Mouse (Mus musculus) limb, embryonic 12.5 days (tissue): ENCODE data around the gene Sema4a. TPM values are rescaled to one million over a fixed set of nuclear protein-coding genes. Genes with fewer than 3 reads are reported as not detected.

ENCODE experiments used
- ATAC-seq: fragments of 200-750 bp; cut with Nextera tagmentation; 2 replicates; pipeline ENCODE4 v1.8.0; 2017; ENCODE audit warnings: low read depth, moderate TSS enrichment; ENCODE audit not compliant: insufficient number of reproducible peaks, insufficient read depth, low FRiP score, low TSS enrichment
- H3K27ac ChIP-seq: fragments of 300-500 bp; sonication (generic); 2 replicates; pipeline ENCODE4 v1.5.1; 2016; ENCODE audit warnings: mild to moderate bottlenecking, moderate library complexity
- H3K27me3 ChIP-seq: fragments of 300-500 bp; sonication (generic); 2 replicates; pipeline ENCODE4 v1.6.1; 2016; ENCODE audit warnings: mild to moderate bottlenecking, moderate library complexity
- H3K36me3 ChIP-seq: fragments of 300-500 bp; sonication (generic); 2 replicates; pipeline ENCODE4 v1.6.1; 2016; ENCODE audit warnings: mild to moderate bottlenecking, moderate library complexity
- H3K4me1 ChIP-seq: fragments of 300-500 bp; sonication (generic); replicated peaks from 2 replicates; pipeline ENCODE4 v1.6.1; 2016
- H3K4me2 ChIP-seq: fragments of 300-500 bp; sonication (generic); 2 replicates; pipeline ENCODE4 v1.6.1; 2016; ENCODE audit warnings: mild to moderate bottlenecking, moderate library complexity
- H3K4me3 ChIP-seq: fragments of 300-500 bp; sonication (generic); replicated peaks from 2 replicates; pipeline ENCODE4 v1.5.1; 2016; ENCODE audit warnings: mild to moderate bottlenecking
- H3K9ac ChIP-seq: fragments of 300-500 bp; sonication (generic); replicated peaks from 2 replicates; pipeline ENCODE4 v1.6.1; 2016; ENCODE audit warnings: mild to moderate bottlenecking, moderate library complexity
- H3K9me3 ChIP-seq: fragments of 300-500 bp; sonication (generic); 2 replicates; pipeline ENCODE4 v1.6.1; 2016; ENCODE audit warnings: mild to moderate bottlenecking, moderate library complexity
- WGBS: fragments of 180-500 bp; shearing (Covaris S2); methylation state at CpG from one replicate; pipeline ENCODE4 v1.1.7; 2016; 5-methylcytosine and 5-hydroxymethylcytosine counted together
- polyA plus RNA-seq: library from polyadenylated mRNA; unstranded; fragments of >200 nt; fragmentation: Nextera tagmentation; extraction: Ambion mirVana; gene quantifications from 2 replicates; pipeline ENCODE4 v1.2.1, GENCODE M21; 2016

The Sema4a gene
- polyA plus RNA-seq, 1 experiment from 2014 or later = 8.3 TPM

GRCm38 (mm10) chr3:88425708-88426420, 35.1 kb downstream of the Sema4a start:
- Histone ChIP-seq H3K4me2 (0 out of 2 replicates have a peak overlapping the region, but pooled peaks have one; percentile 90), H3K27me3 (no peaks in the 10 kb centered on the region), H3K9ac (no peak overlapping the region), H3K4me3 (no peak overlapping the region), H3K36me3 (peaks cover 8% of the 10 kb centered on the region), H3K4me1 (peaks cover 22% of the 10 kb centered on the region), H3K27ac (no peak overlapping the region), H3K9me3 (no peaks in the 10 kb centered on the region)
- WGBS = 81% methylated on average over 10 of the region's 10 CpGs
- no peak for ATAC-seq

DNA sequence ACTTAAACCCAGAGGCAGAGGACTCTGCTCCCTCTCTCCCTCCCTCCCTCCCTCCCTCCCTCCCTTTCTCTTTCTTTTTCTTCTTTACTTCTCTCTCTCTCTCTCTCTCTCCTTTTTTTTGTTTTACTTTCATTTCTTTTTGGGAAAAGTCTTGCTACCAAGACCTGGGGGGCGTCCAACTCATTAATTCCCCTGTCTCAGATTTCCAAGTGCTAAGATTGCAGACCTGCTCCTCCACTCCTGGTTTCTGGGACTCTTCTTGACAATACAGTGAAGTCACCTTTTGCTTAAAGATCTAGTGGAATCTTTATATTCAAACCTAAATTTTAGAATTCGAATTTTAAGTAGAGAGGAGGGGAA, 35.7 kb downstream of the Sema4a start:
- Histone ChIP-seq H3K27me3 (no peaks in the 10 kb centered on the region), H3K9me3 (no peaks in the 10 kb centered on the region), H3K36me3 (peaks cover 14% of the 10 kb centered on the region), H3K9ac (no peak overlapping the region), H3K4me2 (peak overlapping the region; percentile 90), H3K27ac (no peak overlapping the region), H3K4me1 (peaks cover 22% of the 10 kb centered on the region), H3K4me3 (peak overlapping the region; percentile 60)
- WGBS = 3% methylated on average over 2 of the region's 2 CpGs
- ATAC-seq = no peak

- H3K4me3 ChIP-seq = peak within 1 kb of the TSS; percentile 60
- peak within 1 kb of the TSS; percentile 63 for H3K9ac ChIP-seq
- H3K27ac ChIP-seq = 0 out of 2 replicates have a peak within 1 kb of the TSS, but pooled peaks have one; percentile 20
- peaks cover 19% of the 10 kb centered on the region for H3K36me3 ChIP-seq
- WGBS = 2% methylated on average over 35 of the region's 35 CpGs
- H3K4me1 ChIP-seq = peaks cover 22% of the 10 kb centered on the region
- peak within 1 kb of the TSS; percentile 90 for H3K4me2 ChIP-seq
- peak; percentile 97 for ATAC-seq
- no peaks in the 10 kb centered on the region for H3K27me3 ChIP-seq
- H3K9me3 ChIP-seq = no peaks in the 10 kb centered on the region
Measured at GRCm38 (mm10) chr3:88424605-88425329, 36.2 kb downstream of the Sema4a start, which contains the start of gene Slc25a44. Gene Slc25a44 (minus strand): TSS chr3:88425139.

DNA sequence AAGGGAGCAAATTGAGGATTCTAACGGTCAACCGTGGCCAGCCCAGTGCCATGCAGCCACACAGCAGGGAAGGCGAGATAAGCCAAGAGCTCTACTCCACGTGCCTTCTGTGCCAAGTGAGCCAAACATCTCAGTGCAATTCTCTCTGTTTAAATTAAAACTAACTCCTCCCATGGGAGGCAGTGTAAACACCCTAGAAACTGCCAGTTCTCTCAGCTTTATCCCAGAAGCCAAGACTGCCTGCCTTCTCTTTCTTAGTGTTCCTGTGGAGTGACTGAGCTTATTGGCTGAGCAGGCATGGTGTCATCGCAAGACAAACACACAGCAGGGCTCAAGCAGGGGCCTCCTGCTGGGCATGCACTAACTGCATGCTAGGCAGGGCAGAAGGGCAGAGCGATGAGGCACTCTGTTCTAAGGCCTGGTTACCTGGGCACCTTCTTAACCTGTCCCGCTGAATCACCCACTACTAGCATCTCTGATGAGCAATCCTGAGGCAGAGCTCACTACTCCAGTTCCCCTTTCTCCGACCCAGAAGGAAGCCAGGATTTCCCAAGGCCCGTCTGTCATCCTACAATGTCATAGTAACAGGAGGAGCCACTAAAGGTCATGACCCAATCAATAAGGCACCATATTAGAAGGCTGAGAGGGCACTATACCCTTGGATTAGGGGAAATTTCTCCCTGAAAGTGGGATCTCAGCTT, 38.8 kb downstream of the Sema4a start:
- Histone ChIP-seq H3K27ac (no peak overlapping the region), H3K36me3 (peaks cover 45% of the 10 kb centered on the region), H3K9me3 (no peaks in the 10 kb centered on the region), H3K4me1 (peaks cover 22% of the 10 kb centered on the region), H3K27me3 (no peaks in the 10 kb centered on the region), H3K9ac (no peak overlapping the region), H3K4me2 (no peak overlapping the region), H3K4me3 (no peak overlapping the region)
- no peak for ATAC-seq
- 52% methylated on average over 9 of the region's 9 CpGs for WGBS

- Histone ChIP-seq H3K9me3 (no peaks in the 10 kb centered on the region), H3K36me3 (peaks cover 59% of the 10 kb centered on the region), H3K4me1 (peaks cover 22% of the 10 kb centered on the region), H3K27ac (no peak overlapping the region), H3K9ac (no peak overlapping the region; the same call in 1 of the 2 replicates), H3K4me3 (no peak overlapping the region), H3K27me3 (no peaks in the 10 kb centered on the region), H3K4me2 (no peak overlapping the region)
- ATAC-seq = no peak
- 94% methylated on average over 19 of the region's 19 CpGs for WGBS
Measured at GRCm38 (mm10) chr3:88420771-88421170, 40.2 kb downstream of the Sema4a start.

GRCm38 (mm10) chr3:88418016-88418415, 43.0 kb downstream of the Sema4a start:
- 74% methylated on average over 6 of the region's 6 CpGs for WGBS
- Histone ChIP-seq H3K27ac (no peak overlapping the region), H3K27me3 (no peaks in the 10 kb centered on the region), H3K4me3 (no peak overlapping the region), H3K4me1 (peaks cover 10% of the 10 kb centered on the region; the same call in 1 of the 2 replicates), H3K9me3 (no peaks in the 10 kb centered on the region), H3K36me3 (peaks cover 85% of the 10 kb centered on the region), H3K4me2 (no peak overlapping the region), H3K9ac (no peak overlapping the region)
- no peak for ATAC-seq

- no peaks in the 10 kb centered on the region; the same call in 1 of the 2 replicates for H3K4me1 ChIP-seq
- H3K9me3 ChIP-seq = no peaks in the 10 kb centered on the region
- H3K4me3 ChIP-seq = no peak overlapping the region
- no peak overlapping the region for H3K9ac ChIP-seq
- H3K27me3 ChIP-seq = no peaks in the 10 kb centered on the region
- 80% methylated on average over 4 of the region's 4 CpGs for WGBS
- H3K4me2 ChIP-seq = no peak overlapping the region
- H3K36me3 ChIP-seq = peaks cover 95% of the 10 kb centered on the region
- H3K27ac ChIP-seq = no peak overlapping the region
- no peak for ATAC-seq
Measured at GRCm38 (mm10) chr3:88415668-88416067, 45.3 kb downstream of the Sema4a start.

DNA sequence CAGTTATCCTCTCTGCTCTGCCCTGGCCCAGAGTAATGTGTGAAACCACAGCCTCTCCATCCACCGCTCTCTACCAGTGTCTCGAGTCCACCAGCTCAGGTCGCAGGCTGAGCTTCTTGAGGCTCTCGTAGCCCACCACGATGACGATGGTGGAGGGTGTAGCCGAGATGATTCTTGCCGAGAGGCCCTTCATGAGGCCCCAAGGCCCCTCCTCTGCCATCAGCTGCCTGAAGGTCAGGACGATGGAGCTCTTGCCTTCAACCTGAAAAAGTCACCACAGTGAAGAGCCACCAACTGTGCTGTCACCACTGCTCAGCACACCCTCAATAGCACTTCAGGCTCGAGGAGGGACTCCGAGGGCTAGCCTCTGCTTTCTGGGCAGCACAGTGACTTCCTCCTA, 48.3 kb downstream of the Sema4a start:
- Histone ChIP-seq H3K9me3 (no peaks in the 10 kb centered on the region), H3K27ac (no peak overlapping the region), H3K4me3 (no peak overlapping the region), H3K4me2 (no peak overlapping the region), H3K4me1 (peaks cover 18% of the 10 kb centered on the region), H3K36me3 (peaks cover 64% of the 10 kb centered on the region), H3K27me3 (no peaks in the 10 kb centered on the region), H3K9ac (no peak overlapping the region)
- 89% methylated on average over 11 of the region's 11 CpGs for WGBS
- no peak for ATAC-seq

DNA sequence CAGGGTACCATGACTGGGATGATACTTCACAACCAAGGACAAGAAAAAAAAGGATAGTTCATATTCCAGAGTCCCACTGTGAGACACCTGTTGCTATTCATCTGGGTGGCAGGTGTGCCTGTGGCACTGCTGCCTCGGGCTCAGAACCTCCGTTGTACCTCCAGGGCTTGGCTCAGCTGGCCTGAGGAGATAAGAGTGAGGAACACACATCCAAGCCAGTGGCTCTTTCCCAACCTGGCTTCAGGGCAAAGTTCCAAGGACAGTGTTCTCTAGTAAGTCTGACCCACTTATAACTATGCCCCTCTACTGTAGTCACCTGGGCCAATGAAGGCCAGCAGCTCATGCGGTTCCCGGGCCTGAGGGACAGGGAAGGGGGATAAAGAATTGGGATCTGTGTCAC, 49.3 kb downstream of the Sema4a start:
- H3K4me3 ChIP-seq = no peak overlapping the region
- no peak overlapping the region for H3K9ac ChIP-seq
- peaks cover 55% of the 10 kb centered on the region for H3K36me3 ChIP-seq
- H3K4me2 ChIP-seq = no peak overlapping the region
- H3K4me1 ChIP-seq = peaks cover 21% of the 10 kb centered on the region
- no peaks in the 10 kb centered on the region for H3K27me3 ChIP-seq
- no peak overlapping the region for H3K27ac ChIP-seq
- H3K9me3 ChIP-seq = no peaks in the 10 kb centered on the region
- ATAC-seq = no peak
- WGBS = 85% methylated on average over 4 of the region's 4 CpGs

DNA sequence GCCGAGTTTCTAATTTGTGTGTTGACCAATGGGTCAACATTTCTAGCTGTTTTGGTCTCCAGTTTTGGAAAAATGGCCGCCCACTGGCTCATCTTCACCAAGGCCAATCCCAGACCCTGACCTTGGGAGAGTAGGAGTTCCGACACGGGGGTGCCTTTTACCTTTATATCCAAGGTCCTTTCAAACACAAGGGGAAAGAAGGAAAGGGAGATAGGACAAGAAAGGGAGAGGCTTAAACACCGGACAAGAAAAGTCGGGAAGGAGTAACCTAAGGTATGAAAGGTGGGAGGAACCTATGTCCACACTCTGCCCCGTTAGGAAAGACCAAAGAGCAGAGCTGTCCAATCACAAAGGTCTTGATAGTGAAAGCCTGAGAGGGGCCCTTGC, 50.3 kb downstream of the Sema4a start:
- 20% methylated on average over 7 of the region's 7 CpGs for whole genome bisulfite sequencing
- no peaks in the 10 kb centered on the region for H3K27me3 ChIP-seq
- peaks cover 49% of the 10 kb centered on the region for H3K36me3 ChIP-seq
- H3K9ac ChIP-seq = peak overlapping the region; percentile 84
- H3K4me1 ChIP-seq = peaks cover 21% of the 10 kb centered on the region
- H3K9me3 ChIP-seq = no peaks in the 10 kb centered on the region
- peak overlapping the region; percentile 77 for H3K4me3 ChIP-seq
- H3K4me2 ChIP-seq = peak overlapping the region; percentile 76
- peak overlapping the region; percentile 95 for H3K27ac ChIP-seq
- ATAC-seq = no peak
